Mouse (Mus musculus) mature B cell (primary cell): ENCODE measurements around the gene Colgalt1.

Experiments
- in situ Hi-C: fragments of 300-500 bp; cut with MboI; formaldehyde crosslinking; loops from 2 replicates; pipeline ENCODE4 v1.14.3; 2019

Gene Colgalt1

DNA sequence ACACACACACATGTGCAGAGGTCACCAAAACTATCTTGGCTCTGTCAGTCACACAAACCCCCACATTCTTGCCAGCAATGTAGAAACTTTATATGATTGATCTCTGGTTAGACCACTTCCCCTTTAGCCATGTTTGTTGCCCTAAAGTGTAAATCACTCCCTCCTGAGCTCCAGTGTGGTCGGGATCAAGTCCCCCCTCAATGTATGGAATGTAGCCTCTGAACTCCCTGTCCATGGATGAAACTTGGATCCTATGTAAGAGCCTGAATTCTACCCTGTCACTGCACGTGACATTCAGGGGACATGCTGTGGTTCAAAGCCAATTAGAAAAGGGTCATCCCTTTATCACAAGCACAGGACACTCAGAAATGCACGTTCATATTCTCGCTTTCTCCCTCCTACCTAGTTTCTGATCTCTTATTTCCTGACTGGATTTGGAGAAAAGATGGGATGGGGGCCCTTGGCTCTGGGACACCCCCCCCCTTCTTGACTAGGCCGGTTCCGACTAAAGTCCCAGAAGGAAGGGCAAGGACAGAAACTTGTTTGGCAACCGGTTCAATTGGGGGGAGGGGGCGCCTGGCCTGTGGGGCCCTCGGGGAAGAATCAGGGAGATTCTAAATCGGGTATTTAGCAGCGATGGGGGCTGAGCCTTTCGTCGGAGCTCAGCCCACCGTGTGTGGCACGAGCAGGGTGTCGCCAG lies 17.7 kb downstream of the Colgalt1 start:
- in situ Hi-C loops, result no loop called here

DNA sequence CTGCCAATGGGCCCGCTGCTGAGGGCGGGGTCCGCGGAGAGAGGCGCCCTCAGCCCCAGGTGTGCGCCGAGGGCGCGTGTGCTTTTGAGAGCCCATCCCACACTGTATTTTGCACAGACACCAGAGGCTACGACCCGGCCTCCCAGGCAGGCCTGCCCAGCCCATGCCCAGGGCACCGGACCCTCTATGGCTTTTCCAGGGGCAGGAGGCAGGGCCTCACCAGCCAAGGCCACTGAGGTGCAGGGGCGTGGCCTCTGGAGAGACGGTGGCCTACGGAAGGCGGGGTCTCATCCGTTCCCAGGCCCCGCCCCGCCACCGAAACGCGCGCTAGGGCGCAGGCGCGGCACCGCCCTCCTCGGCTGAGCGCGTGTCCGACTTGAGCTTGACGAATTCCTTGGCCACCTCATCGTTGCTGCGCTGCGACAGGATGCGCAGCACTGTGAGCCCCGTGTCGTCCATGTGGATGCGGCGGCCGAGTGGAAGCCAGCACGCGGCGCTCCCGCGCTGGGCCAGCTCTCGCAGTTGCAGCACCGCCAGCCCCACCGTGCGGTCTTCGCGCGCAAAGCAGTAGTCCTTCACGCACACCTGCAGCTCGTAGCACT lies 18.4 kb downstream of the Colgalt1 start:
- in situ Hi-C loops, result no loop called here

GRCm38 (mm10) chr8:71629781-71630212 lies 19.0 kb downstream of the Colgalt1 start:
- in situ Hi-C loops, result loop anchor here (5.0 kb wide), 1 partner anchor 67 kb away; no protein-coding TSS in a partner anchor

DNA sequence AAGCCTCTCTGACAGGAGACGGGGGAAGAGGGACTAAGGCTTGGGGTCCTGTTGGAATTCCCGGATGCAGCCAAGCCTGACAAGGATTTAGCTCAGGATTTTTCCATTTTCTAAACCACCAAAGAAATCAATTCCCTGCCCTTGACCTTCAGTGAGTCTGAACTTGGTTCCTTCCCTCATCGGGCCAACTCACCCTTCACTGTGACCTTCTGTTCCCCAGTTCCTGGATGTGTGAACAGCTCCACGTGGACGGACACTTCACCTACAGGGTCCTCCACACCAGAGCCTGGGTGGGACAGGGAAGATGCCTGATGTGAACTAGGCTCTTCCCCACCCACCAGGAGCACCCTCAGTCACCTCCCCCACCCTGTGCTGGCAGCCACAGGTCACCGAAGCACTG lies 20.0 kb downstream of the Colgalt1 start:
- in situ Hi-C loops, result loop anchor here (5.0 kb wide), 1 partner anchor 68 kb away; no protein-coding TSS in a partner anchor

DNA sequence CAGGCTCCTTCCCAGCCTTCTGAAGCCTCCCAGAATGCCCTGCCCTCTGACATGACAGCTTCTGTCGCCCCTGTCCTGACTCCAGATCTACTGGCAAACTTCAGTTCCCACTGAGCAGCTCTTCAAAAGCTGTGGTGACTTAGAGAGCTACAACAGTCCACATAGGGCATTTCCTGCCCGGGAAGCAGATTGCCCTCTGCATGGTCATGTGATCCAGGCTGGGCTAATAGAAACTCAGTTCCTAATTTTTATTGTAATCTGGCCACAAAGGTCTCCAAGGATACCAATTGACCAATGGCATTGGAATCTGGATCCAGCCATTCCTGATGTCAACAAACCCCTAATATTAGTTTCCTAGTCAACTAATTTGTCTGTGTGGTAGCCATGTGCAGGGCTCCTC lies 21.1 kb downstream of the Colgalt1 start:
- in situ Hi-C loops, result loop anchor here (5.0 kb wide), 1 partner anchor 70 kb away; no protein-coding TSS in a partner anchor

DNA sequence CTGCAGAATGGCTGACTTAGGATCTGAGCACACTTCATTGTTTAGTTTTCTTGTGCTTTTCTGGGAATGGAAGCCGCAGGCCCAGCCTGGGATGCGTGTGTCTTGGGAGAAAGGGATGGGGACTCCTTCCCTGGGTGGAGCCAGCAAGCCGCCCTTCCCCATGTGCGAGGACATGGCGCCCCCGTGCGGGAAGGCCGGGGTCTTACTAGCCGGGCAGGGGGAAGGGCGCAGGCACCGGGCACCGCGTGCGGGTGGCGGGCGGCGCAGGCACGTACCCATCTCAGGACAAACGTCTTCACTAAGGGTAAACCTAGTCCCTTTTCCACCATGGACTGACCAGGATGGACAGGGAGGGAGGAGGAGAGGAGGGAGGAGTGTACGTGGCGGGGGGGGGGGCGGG lies 22.4 kb downstream of the Colgalt1 start:
- in situ Hi-C loops, result loop anchor here (5.0 kb wide), 1 partner anchor 71 kb away; no protein-coding TSS in a partner anchor

GRCm38 (mm10) chr8:71633981-71634667 lies 23.3 kb downstream of the Colgalt1 start:
- in situ Hi-C loops, result loop anchor here (5.0 kb wide), 1 partner anchor 72 kb away; no protein-coding TSS in a partner anchor

DNA sequence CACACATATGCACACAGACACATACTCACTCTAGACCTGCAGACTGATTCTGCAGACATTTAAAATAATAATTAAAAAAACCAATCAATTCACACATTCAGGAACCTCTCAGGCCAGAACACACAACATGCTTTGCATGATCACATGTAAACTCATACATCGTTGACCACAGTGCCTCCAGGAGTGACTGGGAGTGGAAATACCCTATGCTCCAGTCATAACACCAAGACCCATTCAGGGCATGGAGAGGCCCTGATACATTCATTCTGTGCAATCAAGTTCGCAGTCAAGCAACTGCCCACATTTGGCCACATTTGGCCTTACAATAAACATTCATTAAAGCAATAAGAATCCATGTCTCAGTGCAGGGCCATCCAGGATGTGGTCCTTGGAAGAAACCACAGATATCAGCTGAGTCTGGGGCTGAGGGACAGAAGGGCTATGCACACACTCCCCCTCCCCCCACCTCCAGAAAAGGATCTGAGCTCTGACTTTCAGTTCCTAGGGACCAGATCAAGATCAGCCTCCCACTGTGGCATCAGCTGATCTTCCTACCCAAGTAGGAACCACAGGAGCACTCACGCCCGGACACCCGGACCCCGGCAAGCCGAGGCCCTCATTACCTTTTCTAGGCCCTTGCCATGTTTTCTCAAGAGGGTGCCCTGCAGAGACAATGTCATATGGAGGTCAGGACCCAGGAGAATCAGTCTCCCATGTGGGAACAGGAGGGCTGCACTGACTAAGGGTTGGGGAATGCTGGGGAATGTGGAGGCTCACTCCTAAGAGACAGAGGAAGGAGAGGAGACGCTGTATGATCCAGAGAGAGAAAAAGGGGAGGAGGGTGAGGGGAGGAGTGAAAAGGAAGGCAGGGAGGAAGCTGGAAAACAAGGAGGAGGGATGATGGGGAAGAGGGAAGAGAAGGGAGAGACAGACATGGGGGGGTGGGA lies 26.6 kb downstream of the Colgalt1 start:
- in situ Hi-C loops, result no loop called here

DNA sequence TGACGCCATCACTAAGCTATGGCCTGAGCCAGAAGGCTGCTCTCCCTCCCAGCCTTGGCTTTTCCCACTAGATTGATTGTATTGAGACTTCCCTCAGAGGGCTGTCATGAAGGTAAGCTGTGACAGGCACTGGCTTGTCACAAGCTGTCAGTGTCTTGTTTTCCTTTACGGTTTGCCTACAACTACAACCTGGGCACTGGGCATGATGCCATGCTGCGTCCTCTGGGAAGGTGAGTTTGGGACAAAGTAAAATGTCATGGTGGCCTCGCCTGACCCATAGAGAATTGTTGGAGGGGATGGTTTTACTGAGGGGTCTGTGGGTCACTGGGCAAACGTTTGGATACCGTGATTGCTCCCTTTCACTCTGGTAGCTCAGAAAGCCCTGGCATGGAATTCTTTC lies 27.5 kb downstream of the Colgalt1 start:
- in situ Hi-C loops, result no loop called here

DNA sequence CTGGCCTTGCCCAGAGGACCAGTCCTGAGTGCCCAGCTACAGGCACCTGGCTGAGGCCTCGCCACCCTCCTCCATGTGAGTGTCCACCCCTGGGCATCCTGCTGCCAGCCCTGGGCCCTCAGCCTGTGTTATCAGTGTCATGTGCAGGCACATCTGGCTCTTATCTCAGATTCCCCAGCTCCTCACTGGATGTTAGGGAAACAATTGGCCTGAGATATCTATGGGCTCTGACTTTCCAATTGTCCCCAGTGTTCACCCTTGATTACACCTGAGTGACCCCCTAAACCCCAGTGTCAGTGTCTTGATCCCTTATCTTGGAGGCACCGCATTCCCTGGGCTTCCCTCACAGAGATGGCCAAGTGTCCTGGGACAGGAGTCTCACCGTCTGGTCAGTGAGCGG lies 28.5 kb downstream of the Colgalt1 start:
- in situ Hi-C loops, result no loop called here

DNA sequence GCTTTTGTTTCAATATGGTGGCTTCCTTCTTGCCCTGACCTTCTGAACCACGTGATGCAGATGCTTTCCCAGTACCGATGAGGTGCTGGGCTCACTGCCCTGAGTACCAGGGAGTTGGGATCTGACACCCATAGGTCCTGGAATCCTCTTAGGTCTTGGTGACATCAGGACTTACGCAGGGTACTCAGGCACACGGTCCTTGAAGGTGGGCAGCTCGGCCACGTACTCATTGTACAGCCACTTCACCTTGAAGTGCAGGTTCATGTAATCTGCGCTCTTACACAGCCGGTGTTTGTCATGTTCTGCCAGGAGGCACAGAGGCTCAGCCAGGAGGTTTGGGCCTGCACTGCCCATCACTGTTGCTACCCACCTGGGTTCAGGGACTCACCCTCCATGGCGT lies 34.7 kb downstream of the Colgalt1 start:
- in situ Hi-C loops, result no loop called here

DNA sequence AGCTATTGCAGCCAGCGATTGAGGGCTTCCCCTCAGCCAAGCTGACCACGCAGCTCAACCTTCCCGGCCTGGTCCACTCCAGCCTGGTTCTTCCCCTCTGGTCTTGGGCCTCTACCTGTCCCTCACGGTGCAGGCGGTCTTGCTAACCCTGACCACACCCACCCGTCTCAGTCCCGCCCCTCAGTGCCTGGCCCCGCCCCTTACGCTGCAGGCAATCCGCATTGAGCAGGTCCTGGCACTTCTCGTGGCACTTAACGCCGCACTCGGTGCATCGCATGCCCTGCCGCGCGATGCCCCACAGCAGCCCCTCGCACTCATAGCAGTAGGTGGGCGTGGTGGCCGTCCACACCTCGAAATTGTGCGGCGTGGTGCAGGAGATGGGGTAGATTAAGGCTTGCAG lies 43.8 kb downstream of the Colgalt1 start:
- in situ Hi-C loops, result no loop called here

DNA sequence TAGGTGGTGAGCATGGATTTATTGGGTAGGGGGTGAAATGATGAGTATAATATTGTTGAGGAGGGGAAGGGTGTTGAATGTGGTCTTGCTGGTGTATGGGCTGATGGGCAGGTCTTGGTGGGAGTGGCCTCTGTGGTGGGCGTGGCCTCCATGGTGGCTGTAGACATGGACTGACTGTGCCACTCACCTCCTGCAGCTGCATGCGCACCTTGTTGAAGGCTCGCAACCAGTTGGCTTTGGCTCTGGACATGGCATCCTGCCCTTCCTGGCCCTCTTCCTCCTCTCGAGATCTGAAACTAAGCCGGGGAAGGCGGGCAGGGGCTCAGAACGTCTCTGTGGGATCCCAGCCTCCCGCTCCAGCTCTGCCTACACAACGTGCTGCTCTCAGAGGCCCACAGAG lies 47.0 kb downstream of the Colgalt1 start:
- in situ Hi-C loops, result no loop called here

DNA sequence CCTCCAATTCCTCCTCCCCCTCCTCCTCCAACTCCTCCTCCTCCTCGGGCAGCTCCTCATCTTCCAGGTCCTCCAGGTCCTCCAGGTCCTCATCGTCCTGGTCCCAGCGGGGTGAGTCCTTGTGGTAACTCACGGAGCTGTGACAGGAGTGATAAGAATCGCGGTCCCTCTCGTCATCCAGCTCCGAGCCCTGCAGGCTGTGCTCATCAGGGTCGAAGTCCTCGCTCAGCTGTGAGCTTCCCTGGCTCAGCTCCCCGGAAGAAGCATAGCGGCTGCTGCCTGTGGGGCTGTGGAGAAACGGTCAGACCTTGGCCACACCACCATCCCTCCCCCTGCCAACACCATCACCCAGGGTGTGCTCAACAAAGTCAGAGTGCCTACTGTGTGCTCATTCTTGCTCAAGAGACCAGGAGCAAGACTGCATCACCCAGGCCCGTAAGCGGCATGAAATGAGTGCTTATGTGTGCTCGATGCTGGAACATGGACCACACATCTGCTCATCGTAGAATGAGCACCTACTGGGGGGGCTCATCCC lies 47.8 kb downstream of the Colgalt1 start:
- in situ Hi-C loops, result no loop called here

DNA sequence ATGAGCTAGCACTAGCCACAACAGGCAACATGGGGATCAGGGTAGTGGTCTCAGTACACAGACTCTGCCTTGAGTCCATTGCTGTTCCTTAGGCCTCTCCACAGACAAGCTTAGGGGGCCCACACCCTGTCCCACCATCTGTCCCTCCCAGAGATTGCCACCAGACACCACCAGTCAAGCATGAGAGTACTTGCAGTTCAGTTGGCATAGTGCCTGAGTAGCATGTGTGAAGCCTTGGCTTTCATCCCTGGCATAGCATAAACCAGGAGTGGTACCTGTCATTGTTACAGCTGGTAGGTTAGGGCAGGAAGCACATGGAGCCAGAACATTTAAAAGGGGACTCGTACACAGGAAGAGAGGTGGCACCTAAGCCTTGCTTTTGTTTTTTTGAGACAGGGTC lies 49.0 kb downstream of the Colgalt1 start:
- in situ Hi-C loops, result no loop called here

DNA sequence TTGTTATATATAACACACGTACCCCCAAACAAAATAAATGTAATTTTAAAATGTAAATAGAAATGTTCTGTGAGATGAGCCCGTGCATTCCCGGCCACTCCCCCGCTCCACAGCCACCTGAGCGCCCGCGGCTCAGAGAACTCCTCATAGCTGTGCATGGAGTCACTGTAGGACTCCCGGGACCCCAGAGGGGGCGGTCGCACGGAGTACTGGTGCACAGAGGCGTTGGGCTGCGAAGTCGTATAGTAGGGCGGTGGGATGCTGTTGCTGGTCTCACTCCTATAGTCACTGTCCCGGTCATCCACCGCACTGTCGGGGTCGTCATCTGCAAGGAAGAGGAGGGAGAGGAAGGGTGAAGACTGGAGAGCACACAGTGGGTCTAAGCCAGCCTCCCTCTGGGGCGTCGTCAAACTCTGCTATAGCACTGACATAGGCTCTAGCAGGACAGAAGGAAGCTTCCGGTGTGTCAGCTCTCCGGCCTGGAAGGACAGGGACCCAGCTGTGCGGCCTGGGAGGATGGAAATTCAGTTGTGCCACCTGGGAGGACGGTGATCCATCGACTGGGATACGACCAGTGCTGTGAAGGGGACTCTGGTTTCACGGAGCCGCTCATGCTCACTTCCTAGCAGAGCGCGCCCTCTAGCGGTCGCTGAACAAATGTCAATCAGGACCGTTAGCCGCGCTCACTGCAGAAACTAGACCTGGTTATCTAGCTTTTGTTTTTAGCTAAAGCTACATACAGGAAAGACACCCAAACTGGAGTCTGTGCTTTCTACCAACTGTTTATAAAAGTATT lies 49.7 kb downstream of the Colgalt1 start:
- in situ Hi-C loops, result no loop called here

GRCm38 (mm10) chr8:71665331-71666130 lies 54.7 kb downstream of the Colgalt1 start:
- in situ Hi-C loops, result no loop called here

- in situ Hi-C loops, result no loop called here
Observed at GRCm38 (mm10) chr8:71666855-71667254, 56.1 kb downstream of the Colgalt1 start.

- in situ Hi-C loops, result no loop called here
Observed at GRCm38 (mm10) chr8:71667256-71667655, 56.5 kb downstream of the Colgalt1 start.
